Mouse (Mus musculus): Measurements from ENCODE around the gene Asb1.

DNA sequence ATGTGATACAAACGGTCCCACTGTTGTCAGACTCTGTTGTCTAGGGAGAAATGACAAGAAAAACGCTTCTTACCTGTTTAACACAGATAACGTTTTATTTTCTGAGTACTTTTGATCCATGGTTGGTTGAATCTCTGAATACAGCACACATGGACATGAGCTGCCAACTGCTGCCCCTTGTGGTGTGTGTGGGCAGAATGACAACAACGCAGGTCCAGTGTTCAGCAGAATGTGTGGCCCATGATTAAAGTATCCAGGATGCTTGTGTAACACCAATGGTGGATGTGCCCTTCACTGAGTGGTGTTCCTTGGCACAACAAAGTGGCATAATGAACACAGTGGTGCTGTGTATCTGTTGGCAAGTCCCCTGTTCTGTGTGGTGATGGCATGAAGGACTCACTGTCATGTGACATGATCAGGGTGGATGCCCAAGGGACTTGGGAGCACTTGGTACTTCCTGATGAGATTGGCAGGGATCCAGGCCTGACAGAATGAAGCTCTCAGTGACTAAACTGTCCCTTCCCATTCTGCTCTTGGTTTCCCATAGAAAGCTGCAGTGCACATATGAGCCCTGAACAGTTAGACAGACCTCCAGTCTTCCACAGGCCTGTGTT, 22.7 kb downstream of the Asb1 start:
- TF ChIP-seq POLR2A (IDR thresholded peaks at IDR 0.05; ENCODE audit: insufficient read length, low read depth) (no peak), MAX (IDR thresholded peaks at IDR 0.05; ENCODE audit: low read depth) (no peak), MYOD1 (IDR thresholded peaks at IDR 0.05; ENCODE audit: control insufficient read depth in 1 of 3, insufficient read length in 2 of 3, low read depth in 2 of 3) (no peak), E2F4 (IDR thresholded peaks at IDR 0.05; ENCODE audit: insufficient read depth) (no peak), TCF12 (IDR thresholded peaks at IDR 0.05; ENCODE audit: insufficient read depth, poor library complexity, severe bottlenecking) (no peak), POLR2AphosphoS2 (IDR thresholded peaks at IDR 0.05; ENCODE audit: insufficient read length, low read depth) (no peak), USF1 (IDR thresholded peaks at IDR 0.05; ENCODE audit: low read depth) (no peak)

All from myocyte (in vitro differentiated cells).